Mouse (Mus musculus) left cerebral cortex, adult 2 months (tissue): ENCODE data around the gene Csmd2. TPM values are rescaled to one million over a fixed set of nuclear protein-coding genes. Genes with fewer than 3 reads are reported as not detected.
A peak's percentile ranks its signal among the peaks of the same experiment; 100 is the strongest.
"Not testable (repeated sequence)": the region's sequence is repeated elsewhere in the genome, so short reads cannot be mapped to it uniquely, and the experiment has no call there.

Experiments
- DNase-seq, 2 experiments: peaks; one replicate each; pipeline ENCODE4 v3.0.0; 2021 to 2022; ENCODE audit warnings: low spot score in 2 of 2, mixed read lengths in 1 of 2; ENCODE audit errors: extremely low spot score in 1 of 2
- H3K27ac ChIP-seq: fragments of 200-600 bp; 2 replicates; pipeline ENCODE4 v1.8.1; 2022
- H3K4me3 ChIP-seq: fragments of 200-600 bp; 2 replicates; pipeline ENCODE4 v1.8.1; 2022
- CTCF ChIP-seq: fragments of 200-600 bp; IDR thresholded peaks from 2 replicates; pipeline ENCODE4 v1.8.1; 2022; ENCODE audit warnings: antibody characterized with exemption, mild to moderate bottlenecking, moderate library complexity
- intact Hi-C: fragments of 180-260 bp; cut with DNase I; formaldehyde crosslinking; loops from one replicate; pipeline ENCODE4 v1.15.1; 2025
- total RNA-seq, 2 experiments: library from RNA; stranded (reverse); gene quantifications; 2 replicates each; pipeline ENCODE4 v1.2.3; 2021

Gene Csmd2
- total RNA-seq, 2 experiments from 2014 or later = 61.9 to 63.0 TPM

DNA sequence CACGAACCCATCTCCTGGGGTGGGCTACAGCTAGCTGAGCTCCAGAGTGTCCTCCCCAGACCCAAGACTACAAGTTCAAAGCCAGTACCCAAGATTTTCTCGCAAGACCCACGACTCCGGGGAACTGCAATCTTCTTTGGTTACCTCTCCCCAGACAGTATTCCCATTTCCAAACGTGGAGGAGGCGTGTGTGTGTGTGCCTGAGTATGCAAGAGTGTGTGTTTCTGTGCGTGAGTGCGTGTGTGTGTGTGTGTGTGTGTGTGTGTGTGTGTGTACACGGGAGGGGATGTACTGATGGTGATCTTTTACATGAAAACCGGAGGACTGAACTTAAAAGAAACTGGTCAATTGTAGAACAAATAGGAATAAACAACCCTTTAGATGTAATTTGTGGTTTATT is 387 bp upstream of the Csmd2 start:
- intact Hi-C loops = loop anchor here (5.0 kb wide), 4 partner anchors 125 to 445 kb away; no protein-coding TSS in a partner anchor
- peak overlapping the region; percentile 77 for H3K4me3 ChIP-seq
- TF ChIP-seq CTCF = no peak
- H3K27ac ChIP-seq = peak overlapping the region; percentile 92
- DNase-seq = peak in 1 of 2 experiments; percentile 31

DNA sequence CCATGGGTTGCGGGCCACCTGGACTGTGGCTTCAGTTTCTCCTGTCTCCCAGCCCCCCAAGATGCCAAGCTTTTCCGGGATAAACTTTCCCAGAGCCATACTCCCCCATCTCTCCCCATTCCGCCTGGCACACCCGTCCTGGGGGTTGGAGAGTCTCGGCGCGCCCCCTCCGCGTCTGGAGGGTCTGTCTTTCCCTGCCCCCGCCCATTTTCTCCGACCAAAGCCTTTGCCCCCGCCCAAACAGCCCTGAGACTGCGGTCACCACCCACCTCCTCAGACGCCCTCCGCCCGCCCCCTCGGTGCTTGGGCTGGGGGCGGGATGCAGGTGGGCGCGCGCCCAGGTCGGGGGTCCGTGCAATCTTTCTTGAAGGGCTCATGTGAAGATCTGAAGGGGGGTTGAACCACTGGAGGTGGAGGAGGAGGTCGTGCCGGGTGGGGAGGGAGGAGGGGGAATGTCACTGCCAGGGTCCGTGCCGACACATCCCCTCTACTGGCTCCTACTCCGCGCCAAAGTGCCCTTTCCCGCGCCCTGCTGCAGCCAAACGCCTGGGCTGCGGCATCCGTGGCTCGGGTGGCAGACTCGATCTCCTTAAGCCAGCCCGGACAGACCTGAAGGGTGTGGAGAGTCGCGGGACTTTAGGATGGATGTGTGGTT is 996 bp downstream of the Csmd2 start:
- DNase-seq = peak in 1 of 2 experiments; percentile 30
- no peak for TF ChIP-seq CTCF
- intact Hi-C loops = loop anchor here (1.0 to 5.0 kb wide), 5 partner anchors 126 to 446 kb away; no protein-coding TSS in a partner anchor
- peak overlapping the region; percentile 77 for H3K4me3 ChIP-seq
- H3K27ac ChIP-seq = peak overlapping the region; percentile 92

DNA sequence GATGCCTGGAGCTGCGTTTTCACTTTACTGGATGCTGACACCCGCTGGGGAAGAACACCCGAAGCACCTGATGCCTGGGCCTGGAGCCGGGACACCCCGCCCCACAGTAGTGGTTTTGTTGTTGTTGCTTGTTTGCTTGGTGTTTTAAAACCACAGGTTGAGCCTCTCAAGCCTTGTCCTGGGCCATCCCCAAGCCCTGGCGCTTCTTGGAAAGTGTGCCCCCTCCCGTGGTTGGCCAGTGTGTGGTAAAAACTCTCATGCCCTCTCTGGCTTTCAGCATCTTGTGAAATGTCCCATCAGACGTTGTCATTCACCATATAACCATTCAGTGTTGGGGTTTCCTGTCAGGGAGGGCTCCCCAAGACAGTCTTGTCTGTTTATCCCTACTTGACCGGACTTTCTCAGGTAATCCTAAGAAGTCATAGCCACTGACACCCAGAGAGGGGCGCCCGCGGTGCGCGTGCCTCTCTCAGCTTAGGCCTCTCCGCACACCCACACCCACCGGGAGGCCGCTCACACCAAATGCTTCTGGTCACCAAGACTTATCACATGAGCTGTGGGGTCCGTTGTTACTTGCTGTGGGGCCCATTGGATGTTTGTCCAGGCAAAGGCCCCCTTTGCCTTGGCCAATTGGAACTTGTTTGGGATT is 1.8 kb downstream of the Csmd2 start:
- peak; percentile 71 for TF ChIP-seq CTCF
- intact Hi-C loops = loop anchor here (5.0 kb wide), 4 partner anchors 127 to 447 kb away; no protein-coding TSS in a partner anchor
- Histone ChIP-seq H3K27ac (peak overlapping the region; percentile 92; the same call in 1 of the 2 replicates), H3K4me3 (peak overlapping the region; percentile 77)
- DNase-seq = peak; percentile 64 to 66

DNA sequence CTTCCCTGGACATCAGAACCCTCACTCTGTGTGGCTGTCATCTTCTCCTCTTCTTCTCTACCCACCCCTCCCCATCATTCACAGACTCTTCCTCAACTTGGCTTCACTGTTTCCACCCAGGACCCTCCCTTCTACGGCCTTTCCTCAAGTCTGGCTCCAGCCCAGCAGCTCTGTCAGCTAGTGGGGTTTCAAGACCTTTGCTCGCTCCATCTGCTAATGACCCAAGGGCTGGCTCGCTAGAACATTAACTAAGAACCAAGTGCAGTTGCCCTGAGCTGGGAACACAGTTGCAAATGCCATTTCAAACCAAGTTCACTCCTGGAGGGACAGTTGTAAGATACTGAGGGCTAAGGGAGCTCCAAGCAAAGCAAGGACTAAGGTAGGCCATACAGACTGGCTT is 11.6 kb downstream of the Csmd2 start:
- intact Hi-C loops = no loop called here
- Histone ChIP-seq H3K4me3 (no peak overlapping the region), H3K27ac (no peak overlapping the region)
- TF ChIP-seq CTCF = no peak
- no peak for DNase-seq

DNA sequence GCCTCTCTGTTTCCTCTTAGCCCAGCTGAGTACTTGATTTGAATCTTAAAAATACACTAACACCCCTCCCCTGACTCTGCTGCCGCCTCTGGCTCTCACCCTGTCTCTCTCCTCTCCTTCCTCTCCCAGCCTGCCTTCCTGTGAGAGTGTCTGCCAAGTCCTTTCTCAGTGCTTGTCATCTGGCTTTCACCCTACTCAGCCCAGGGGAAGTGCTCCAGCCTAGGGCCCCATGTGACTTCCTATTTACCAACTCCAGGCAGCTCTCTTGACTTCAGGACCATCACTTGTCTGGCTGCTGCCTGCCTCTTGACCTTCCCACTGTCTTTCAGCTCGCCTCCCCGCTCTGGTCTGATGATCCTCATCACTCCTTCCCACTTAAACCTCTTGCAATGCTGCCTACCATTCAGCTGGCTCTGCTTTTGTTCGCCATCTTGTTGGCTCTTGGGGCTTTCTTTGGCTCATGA is 15.0 kb downstream of the Csmd2 start:
- Histone ChIP-seq H3K4me3 (no peak overlapping the region), H3K27ac (0 out of 2 replicates have a peak overlapping the region, but pooled peaks have one; percentile 11)
- TF ChIP-seq CTCF = no peak
- intact Hi-C loops = loop anchor here (5.0 kb wide), 1 partner anchor 85 kb away; no protein-coding TSS in a partner anchor
- no peak for DNase-seq

DNA sequence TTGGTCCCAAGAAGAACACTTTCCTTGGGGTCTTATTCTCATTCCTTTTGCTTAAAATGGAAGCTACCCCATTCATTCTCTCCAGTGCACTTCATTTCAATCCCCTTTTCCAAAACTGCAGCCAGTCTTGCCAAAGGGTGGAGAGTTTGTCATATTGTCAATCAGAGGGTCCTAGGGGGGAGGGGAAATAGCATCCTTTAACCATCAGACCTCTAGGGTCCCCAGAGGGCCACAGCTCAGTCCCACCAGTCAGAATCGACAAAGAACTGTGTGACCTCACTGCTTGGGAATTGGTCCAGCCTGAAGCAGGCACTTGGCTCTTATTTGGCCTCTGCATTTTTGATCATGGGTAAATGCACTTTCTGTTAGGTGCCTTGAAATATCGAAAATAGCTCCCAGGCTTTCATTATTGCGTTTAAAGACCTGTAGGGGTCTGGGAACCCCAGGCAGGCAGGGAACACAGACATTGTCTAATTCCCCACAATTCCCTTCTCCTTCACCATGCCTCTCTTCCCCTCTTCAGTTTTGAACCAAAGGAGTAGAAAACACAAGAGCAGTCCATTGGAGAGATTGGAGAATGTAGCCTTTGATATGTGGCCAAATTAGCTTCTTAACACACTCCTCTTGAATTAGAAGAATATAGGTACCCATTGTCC is 17.3 kb downstream of the Csmd2 start:
- intact Hi-C loops = loop anchor here (5.0 kb wide), 1 partner anchor 82 kb away; no protein-coding TSS in a partner anchor
- no peak for DNase-seq
- Histone ChIP-seq H3K27ac (no peak overlapping the region), H3K4me3 (no peak overlapping the region)
- no peak for TF ChIP-seq CTCF

DNA sequence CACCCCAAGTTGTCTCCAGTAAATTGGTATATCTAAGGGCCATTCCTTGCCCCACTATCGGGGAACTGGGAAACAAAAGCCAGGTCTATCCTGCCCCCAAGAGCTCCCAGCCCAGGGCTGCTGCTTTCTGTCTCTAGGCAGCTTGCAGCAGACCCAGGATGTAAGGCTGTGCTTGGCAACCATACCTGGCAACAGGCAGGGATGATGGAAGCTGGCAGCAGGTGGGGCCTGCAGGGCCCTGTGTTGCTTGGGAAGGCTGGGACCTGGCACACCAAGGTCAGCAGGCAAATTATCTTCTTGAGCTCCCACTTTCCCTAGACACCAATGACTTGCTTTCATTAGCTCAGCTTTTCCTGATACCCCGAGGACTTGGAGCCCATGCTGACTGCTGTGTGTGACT is 31.8 kb downstream of the Csmd2 start:
- intact Hi-C loops = no loop called here
- H3K27ac ChIP-seq = no peak overlapping the region
- no peak for DNase-seq

DNA sequence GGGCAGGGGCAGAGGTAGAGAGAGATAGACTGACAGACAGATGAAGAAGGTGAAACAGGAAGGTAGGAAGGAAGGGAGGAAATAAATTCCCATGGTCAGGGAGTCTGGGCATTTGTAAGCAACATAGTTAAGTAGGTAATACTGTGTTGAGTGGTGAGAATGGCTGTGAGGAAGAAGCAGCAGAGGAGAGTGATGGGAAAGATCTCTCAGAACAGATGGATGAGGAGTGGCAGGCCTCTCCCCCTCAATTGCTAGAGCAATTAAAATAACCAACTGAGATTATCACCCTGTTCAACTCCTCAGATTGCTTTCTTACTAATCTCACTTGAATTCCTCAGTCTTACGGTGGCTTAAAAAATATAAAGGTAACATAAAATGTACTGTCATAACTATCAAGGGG is 40.6 kb downstream of the Csmd2 start:
- no peak overlapping the region for H3K4me3 ChIP-seq
- intact Hi-C loops = no loop called here
- no peak overlapping the region for H3K27ac ChIP-seq
- no peak for TF ChIP-seq CTCF
- DNase-seq = no peak

More for the DNA sequence above, 31.8 kb downstream of the Csmd2 start:
- no peak overlapping the region for H3K4me3 ChIP-seq
- no peak for TF ChIP-seq CTCF

DNA sequence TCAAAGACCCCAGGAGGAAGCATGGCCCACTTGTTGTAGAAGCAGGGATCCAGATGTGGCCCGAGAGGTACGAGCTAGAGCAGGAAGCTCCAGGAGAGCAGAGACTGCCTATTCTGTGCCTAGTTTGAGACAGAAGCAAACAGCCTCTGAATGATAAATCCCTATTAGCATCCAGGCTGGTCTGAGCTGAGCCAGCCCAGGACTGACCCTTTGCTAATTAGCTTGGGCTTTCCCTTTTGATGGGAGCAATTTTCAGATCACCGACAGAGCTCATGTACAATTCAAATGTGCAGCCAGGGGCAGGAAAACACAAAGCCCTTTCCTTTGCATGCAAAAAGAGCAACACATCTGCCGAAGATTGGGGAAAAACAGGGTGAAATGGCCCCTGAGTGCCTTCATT is 54.2 kb downstream of the Csmd2 start:
- no peak for TF ChIP-seq CTCF
- intact Hi-C loops = no loop called here
- DNase-seq = no peak
- no peak overlapping the region for H3K4me3 ChIP-seq
- no peak overlapping the region for H3K27ac ChIP-seq

DNA sequence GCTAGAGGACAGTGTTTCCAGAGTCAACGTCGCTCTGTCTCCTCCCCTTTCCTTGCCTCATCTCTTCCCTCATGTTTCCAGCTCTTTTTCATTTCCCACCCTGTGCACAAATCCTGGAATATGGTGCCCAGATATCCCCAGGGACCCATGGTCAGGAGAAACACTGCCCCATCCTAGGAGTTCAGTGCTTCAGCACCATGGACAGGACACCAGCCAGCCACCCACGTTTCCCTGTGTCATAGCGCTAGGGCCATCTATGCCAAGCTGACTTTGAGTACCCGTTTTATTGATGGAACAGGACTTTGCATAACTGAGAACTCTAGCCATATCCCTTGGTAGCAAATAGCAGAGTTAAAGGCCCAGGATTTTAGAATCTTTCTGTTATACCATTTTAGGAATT is 55.0 kb downstream of the Csmd2 start:
- Histone ChIP-seq H3K4me3 (no peak overlapping the region), H3K27ac (no peak overlapping the region)
- no peak for DNase-seq
- TF ChIP-seq CTCF = no peak
- intact Hi-C loops = no loop called here

DNA sequence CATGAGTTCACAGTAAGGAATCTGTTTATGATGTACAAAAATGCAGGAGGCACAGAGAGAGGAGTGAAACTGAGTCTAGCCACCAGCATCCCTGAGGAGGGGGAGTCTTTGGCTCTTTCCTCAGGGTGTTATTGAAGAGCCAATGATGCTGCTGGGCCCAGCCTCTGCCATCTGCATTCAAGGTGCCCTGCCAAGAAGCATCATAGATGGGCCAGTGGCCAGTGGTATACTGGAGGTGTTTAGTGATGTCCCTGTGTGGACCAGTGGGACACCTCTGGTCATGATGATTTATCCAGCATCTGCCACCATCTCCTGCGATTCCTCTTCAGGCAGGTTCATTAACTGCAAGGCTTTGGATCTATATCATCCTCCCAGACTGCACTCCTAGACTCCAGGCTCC is 61.1 kb downstream of the Csmd2 start:
- Histone ChIP-seq H3K4me3 (no peak overlapping the region), H3K27ac (no peak overlapping the region)
- intact Hi-C loops = no loop called here
- no peak for TF ChIP-seq CTCF
- DNase-seq = no peak

DNA sequence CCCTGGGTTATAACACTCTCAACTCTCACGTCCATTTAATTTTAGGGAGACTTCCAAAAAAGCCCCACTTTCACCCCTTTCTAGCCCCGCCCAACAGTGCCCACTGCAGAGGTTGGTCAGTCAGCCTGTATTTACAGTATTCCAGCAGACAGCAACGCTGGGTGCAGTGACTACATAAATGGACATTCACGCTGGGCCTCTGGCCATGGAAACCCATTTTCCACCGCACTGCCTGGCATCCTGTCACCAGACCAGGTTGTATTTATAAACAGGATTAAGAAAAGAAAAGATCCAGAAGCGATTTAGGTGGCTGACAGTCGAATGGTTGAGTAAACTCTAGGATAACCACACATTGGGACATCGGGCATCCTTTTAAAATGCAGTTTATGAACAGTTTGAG is 65.0 kb downstream of the Csmd2 start:
- Histone ChIP-seq H3K27ac (no peak overlapping the region), H3K4me3 (no peak overlapping the region)
- intact Hi-C loops = no loop called here
- TF ChIP-seq CTCF = no peak
- DNase-seq = no peak

DNA sequence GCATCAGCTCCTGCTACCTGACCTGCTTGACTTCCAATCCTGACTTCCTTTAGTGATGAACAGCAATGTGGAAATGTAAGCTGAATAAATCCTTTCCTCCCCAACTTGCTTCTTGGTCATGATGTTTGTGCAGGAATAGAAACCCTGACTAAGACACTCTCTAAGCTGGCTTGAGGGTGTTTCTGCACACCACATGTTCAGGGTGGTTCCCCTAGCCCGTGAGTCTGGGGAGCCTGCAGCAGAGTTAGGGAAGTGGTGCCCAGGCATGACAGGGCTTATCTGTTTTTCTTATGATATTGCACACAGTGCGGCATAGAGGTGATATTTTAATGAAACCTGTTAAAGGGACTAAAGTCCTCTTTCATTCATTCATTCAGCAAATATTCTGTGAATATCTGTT is 73.6 kb downstream of the Csmd2 start:
- DNase-seq, H3K4me3 ChIP-seq, H3K27ac ChIP-seq, intact Hi-C loops: not testable (repeated sequence)
